Mouse (Mus musculus) hindbrain, embryonic 12.5 days (tissue): ENCODE results near the gene Hpdl. TPM values are rescaled to one million over a fixed set of nuclear protein-coding genes. Genes with fewer than 3 reads are reported as not detected.

Experiments
- ATAC-seq: fragments of 200-750 bp; cut with Nextera tagmentation; 2 replicates; pipeline ENCODE4 v1.8.0; 2017; ENCODE audit warnings: moderate TSS enrichment; ENCODE audit not compliant: low FRiP score
- H3K27ac ChIP-seq: fragments of 300-500 bp; sonication (generic); 2 replicates; pipeline ENCODE4 v1.5.1; 2016; ENCODE audit warnings: mild to moderate bottlenecking
- H3K27me3 ChIP-seq: fragments of 300-500 bp; sonication (generic); 2 replicates; pipeline ENCODE4 v1.6.1; 2016; ENCODE audit warnings: mild to moderate bottlenecking
- H3K36me3 ChIP-seq: fragments of 300-500 bp; sonication (generic); 2 replicates; pipeline ENCODE4 v1.6.1; 2016; ENCODE audit warnings: mild to moderate bottlenecking
- H3K4me1 ChIP-seq: fragments of 300-500 bp; sonication (generic); 2 replicates; pipeline ENCODE4 v1.6.1; 2016
- H3K4me2 ChIP-seq: fragments of 300-500 bp; sonication (generic); replicated peaks from 2 replicates; pipeline ENCODE4 v1.6.1; 2016; ENCODE audit warnings: mild to moderate bottlenecking
- H3K4me3 ChIP-seq: fragments of 300-500 bp; sonication (generic); 2 replicates; pipeline ENCODE4 v1.5.1; 2016; ENCODE audit warnings: mild to moderate bottlenecking
- H3K9ac ChIP-seq: fragments of 300-500 bp; sonication (generic); 2 replicates; pipeline ENCODE4 v1.6.1; 2016; ENCODE audit warnings: mild to moderate bottlenecking, moderate library complexity
- H3K9me3 ChIP-seq: fragments of 300-500 bp; sonication (generic); replicated peaks from 2 replicates; pipeline ENCODE4 v1.6.1; 2016; ENCODE audit warnings: mild to moderate bottlenecking
- WGBS: fragments of 180-500 bp; shearing (Covaris S2); methylation state at CpG from one replicate; pipeline ENCODE4 v1.1.7; 2016; 5-methylcytosine and 5-hydroxymethylcytosine counted together
- polyA plus RNA-seq: library from polyadenylated mRNA; unstranded; fragments of >200 nt; fragmentation: Nextera tagmentation; extraction: Ambion mirVana; gene quantifications from 2 replicates; pipeline ENCODE4 v1.2.1, GENCODE M21; 2016

The Hpdl gene
- polyA plus RNA-seq, 1 experiment from 2014 or later, result 1.7 TPM

DNA sequence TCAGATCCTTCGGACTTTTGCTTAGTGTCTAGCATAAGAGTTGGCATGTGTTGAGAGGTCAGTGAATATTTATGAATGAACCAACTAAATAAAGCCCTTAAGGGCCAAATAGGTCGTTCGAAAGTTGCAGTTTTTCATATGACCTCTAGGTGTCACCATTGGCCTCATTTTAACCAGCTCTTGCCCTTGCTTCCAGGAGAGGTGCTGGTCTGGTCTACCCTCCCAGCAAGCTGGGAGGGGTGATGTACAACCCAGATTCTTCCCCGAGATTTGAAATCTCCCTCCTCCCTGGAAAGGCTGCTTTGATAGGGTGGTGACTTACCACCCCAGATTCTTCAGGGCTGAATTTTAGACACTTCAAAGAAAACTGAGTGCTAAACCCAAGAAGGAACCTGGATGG is 6.3 kb upstream of the Hpdl start:
- H3K9me3 ChIP-seq, result no peaks in the 10 kb centered on the region
- H3K36me3 ChIP-seq, result no peaks in the 10 kb centered on the region
- H3K4me2 ChIP-seq, result no peak overlapping the region
- H3K4me3 ChIP-seq, result no peak overlapping the region
- 3% methylated on average over 4 of the region's 4 CpGs for WGBS
- no peak overlapping the region for H3K9ac ChIP-seq
- ATAC-seq, result peak; percentile 11; the same call in 1 of the 2 replicates
- H3K27me3 ChIP-seq, result peaks cover 2% of the 10 kb centered on the region; the same call in 1 of the 2 replicates
- H3K4me1 ChIP-seq, result peaks cover 19% of the 10 kb centered on the region
- no peak overlapping the region for H3K27ac ChIP-seq

GRCm38 (mm10) chr4:116824541-116825004 is 3.1 kb upstream of the Hpdl start:
- peaks cover 23% of the 10 kb centered on the region for H3K27me3 ChIP-seq
- H3K4me2 ChIP-seq, result peak overlapping the region; percentile 74
- H3K36me3 ChIP-seq, result no peaks in the 10 kb centered on the region
- no peaks in the 10 kb centered on the region for H3K9me3 ChIP-seq
- peak overlapping the region; percentile 69 for H3K27ac ChIP-seq
- WGBS, result 1% methylated on average over 23 of the region's 29 CpGs
- peaks cover 26% of the 10 kb centered on the region for H3K4me1 ChIP-seq
- ATAC-seq, result peak; percentile 44; the same call in 1 of the 2 replicates
- peak overlapping the region; percentile 69 for H3K9ac ChIP-seq
- peak overlapping the region; percentile 52 for H3K4me3 ChIP-seq

DNA sequence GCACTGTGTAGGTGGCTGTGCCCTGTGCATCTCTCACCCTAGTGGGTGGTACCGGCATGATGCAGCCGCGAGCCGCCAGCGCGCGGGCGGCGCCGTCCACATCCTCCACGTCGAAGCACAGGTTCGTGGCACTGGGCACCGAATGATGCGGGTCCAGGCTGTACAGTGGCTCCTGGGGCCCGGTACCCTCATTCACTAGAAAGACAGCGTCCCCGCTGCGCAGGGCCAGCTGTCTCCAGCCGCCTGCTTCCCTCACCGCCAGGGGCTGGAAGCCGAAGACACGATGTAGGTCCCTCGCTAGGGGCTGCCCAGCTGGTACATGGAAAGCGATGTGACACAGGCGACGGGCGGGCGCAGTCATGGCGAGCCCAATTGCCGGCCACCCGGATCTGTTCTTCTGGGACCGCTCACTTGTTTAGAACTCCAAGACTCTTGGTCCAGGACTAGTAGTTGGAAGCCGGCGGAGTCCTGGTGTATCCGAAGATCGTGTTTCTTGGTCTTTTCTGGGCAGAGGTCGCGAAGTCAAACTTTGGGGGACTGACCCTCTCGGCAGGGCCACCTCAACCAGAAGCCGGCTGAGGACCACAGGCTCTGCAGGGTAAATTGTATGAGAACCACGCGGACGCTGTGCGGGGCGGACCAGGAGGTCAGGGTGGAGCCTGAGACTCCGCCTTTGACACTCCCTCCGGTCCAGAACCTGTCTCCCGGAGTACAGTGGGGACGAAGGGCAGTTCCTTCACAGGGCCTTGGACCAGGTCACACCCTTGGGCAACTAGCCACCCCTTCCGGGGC is 409 bp downstream of the Hpdl start:
- H3K36me3 ChIP-seq, result peaks cover 23% of the 10 kb centered on the region
- WGBS, result under 1% methylated on average over 51 of the region's 51 CpGs
- no peak overlapping the region for H3K27ac ChIP-seq

DNA sequence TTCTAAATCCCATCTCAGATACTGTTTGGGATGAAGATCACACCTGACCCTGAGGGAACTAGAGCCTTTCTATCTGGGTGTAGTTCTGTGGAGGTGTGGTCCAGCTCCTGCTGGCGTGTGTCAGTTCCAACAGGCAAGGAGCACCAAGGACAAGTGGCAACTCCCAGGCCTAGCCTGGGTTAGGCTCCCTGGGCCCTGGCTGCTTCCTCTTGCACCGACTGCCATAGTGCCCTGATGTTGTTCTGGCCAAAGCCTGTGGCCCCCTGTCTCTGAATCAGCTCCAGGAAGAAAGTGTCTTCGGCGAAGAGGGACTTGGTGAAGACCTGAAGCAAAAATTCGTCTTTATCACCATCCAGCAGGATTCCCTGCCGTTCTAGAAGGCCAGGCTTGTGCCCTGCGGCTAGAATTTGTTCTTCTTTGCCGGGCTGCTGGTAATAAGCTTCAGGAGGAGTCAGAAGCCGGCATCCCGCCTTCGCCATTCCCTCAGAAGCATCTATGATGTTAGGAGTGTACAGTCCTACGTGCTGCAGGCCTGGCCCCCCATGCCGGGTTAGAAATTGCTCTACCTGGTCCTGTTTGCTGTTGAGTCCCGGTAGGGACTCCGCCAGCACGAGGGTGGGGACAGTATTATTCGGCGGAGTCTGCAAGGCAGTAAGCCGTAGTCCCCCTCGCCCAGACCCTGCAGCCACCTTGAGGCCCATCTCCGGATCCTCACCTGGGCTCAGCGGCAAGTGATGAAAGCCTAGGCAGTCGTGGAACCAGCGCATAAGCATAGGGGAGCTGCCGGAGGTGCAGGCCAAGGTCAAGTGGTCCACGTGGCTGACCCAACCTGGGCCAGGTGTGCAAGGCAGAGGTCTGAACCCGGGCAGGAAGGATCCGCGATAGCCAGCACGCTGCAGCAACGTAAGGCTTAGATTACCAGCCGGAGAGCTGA is 1.3 kb downstream of the Hpdl start:
- 25% methylated on average over 32 of the region's 32 CpGs for WGBS
- H3K4me1 ChIP-seq, result peaks cover 21% of the 10 kb centered on the region
- H3K9ac ChIP-seq, result peak overlapping the region; percentile 53
- H3K27ac ChIP-seq, result no peak overlapping the region
- H3K4me2 ChIP-seq, result peak overlapping the region; percentile 92
- H3K4me3 ChIP-seq, result peak overlapping the region; percentile 40
- peaks cover 28% of the 10 kb centered on the region for H3K36me3 ChIP-seq
- no peaks in the 10 kb centered on the region for H3K9me3 ChIP-seq
- peaks cover 24% of the 10 kb centered on the region for H3K27me3 ChIP-seq
- peak; percentile 12 for ATAC-seq

More for the DNA sequence above, 409 bp downstream of the Hpdl start:
- Histone ChIP-seq H3K4me2 (peak overlapping the region; percentile 92), H3K9ac (peak overlapping the region; percentile 53), H3K27me3 (peaks cover 24% of the 10 kb centered on the region), H3K4me1 (peaks cover 24% of the 10 kb centered on the region), H3K4me3 (peak overlapping the region; percentile 40), H3K9me3 (no peaks in the 10 kb centered on the region)
- ATAC-seq, result peak; percentile 74

DNA sequence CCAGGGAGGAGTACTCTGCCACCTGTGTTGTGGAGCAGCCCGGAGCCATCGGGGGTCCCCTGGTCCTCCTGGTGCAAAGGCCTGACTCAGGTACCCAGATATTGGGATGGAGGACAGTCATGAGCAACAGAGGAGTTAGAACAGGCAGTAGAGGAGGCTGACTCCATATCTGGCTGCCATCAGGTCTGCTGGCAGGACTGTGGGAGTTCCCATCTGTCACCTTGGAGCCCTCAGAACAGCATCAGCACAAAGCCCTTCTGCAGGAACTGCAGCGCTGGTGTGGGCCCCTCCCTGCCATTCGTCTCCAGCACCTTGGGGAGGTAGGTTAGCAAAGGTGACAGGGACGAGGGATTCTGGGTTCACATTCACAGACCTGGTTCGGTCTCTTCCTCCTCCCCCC is 4.0 kb downstream of the Hpdl start:
- peaks cover 24% of the 10 kb centered on the region for H3K27me3 ChIP-seq
- no peaks in the 10 kb centered on the region for H3K9me3 ChIP-seq
- H3K4me2 ChIP-seq, result no peak overlapping the region
- no peak overlapping the region for H3K9ac ChIP-seq
- H3K4me1 ChIP-seq, result peaks cover 14% of the 10 kb centered on the region
- WGBS, result 89% methylated on average over 6 of the region's 6 CpGs
- H3K36me3 ChIP-seq, result peaks cover 32% of the 10 kb centered on the region
- no peak overlapping the region for H3K27ac ChIP-seq
- H3K4me3 ChIP-seq, result no peak overlapping the region
- ATAC-seq, result no peak

GRCm38 (mm10) chr4:116815276-116815675 is 6.2 kb downstream of the Hpdl start:
- H3K9ac ChIP-seq, result no peak overlapping the region
- 90% methylated on average over 5 of the region's 5 CpGs for WGBS
- peaks cover 10% of the 10 kb centered on the region for H3K27me3 ChIP-seq
- H3K36me3 ChIP-seq, result peaks cover 32% of the 10 kb centered on the region
- no peak for ATAC-seq
- no peaks in the 10 kb centered on the region for H3K9me3 ChIP-seq
- no peak overlapping the region for H3K4me2 ChIP-seq
- H3K4me3 ChIP-seq, result no peak overlapping the region
- no peak overlapping the region for H3K27ac ChIP-seq
- peaks cover 3% of the 10 kb centered on the region; the same call in 1 of the 2 replicates for H3K4me1 ChIP-seq

DNA sequence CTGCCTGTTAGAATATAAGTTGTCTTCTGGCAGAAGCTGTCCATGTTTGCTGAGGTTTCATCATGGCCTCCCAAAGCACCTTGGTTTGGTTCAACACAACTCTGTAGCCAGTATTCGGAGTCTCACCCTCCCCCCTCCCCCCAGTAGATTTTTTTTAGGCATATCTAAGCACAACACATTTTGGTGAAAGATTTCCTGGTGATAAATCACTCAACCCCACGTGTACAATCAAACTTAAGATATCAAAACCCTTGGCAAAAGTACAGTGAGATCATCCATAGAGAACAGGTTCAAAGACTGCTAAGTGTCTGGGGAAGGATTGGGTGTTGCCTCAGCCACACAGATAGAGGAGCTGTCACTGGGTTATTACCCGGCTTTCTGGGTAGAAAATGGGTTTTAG is 10.5 kb downstream of the Hpdl start:
- peaks cover 9% of the 10 kb centered on the region for H3K4me1 ChIP-seq
- no peaks in the 10 kb centered on the region for H3K27me3 ChIP-seq
- no peak overlapping the region for H3K4me2 ChIP-seq
- WGBS, result 90% methylated on average over 3 of the region's 3 CpGs
- H3K9ac ChIP-seq, result no peak overlapping the region
- no peaks in the 10 kb centered on the region for H3K9me3 ChIP-seq
- peaks cover 9% of the 10 kb centered on the region; the same call in 1 of the 2 replicates for H3K36me3 ChIP-seq
- no peak overlapping the region for H3K27ac ChIP-seq
- no peak overlapping the region for H3K4me3 ChIP-seq
- no peak for ATAC-seq

GRCm38 (mm10) chr4:116807197-116808129 is 14.0 kb downstream of the Hpdl start, which contains the start of the genes Toe1 and Mutyh:
Toe1 (minus strand) TSS chr4:116807640.
Mutyh (plus strand) TSS chr4:116807723.
- WGBS, result under 1% methylated on average over 58 of the region's 58 CpGs
- Histone ChIP-seq H3K4me1 (peaks cover 9% of the 10 kb centered on the region), H3K4me3 (peak within 1 kb of the TSS; percentile 69), H3K9me3 (no peaks in the 10 kb centered on the region), H3K4me2 (peak within 1 kb of the TSS; percentile 57), H3K9ac (peak within 1 kb of the TSS; percentile 77), H3K27me3 (no peaks in the 10 kb centered on the region), H3K36me3 (peaks cover 32% of the 10 kb centered on the region), H3K27ac (peak within 1 kb of the TSS; percentile 90)
- peak; percentile 99 for ATAC-seq

- no peak overlapping the region for H3K4me2 ChIP-seq
- H3K9ac ChIP-seq, result no peak overlapping the region
- no peaks in the 10 kb centered on the region for H3K27me3 ChIP-seq
- ATAC-seq, result no peak
- 35% methylated on average over 5 of the region's 5 CpGs for WGBS
- H3K36me3 ChIP-seq, result peaks cover 35% of the 10 kb centered on the region
- H3K9me3 ChIP-seq, result no peaks in the 10 kb centered on the region
- no peak overlapping the region for H3K4me3 ChIP-seq
- H3K4me1 ChIP-seq, result no peaks in the 10 kb centered on the region
- no peak overlapping the region for H3K27ac ChIP-seq
Measured at GRCm38 (mm10) chr4:116799901-116800300, 21.6 kb downstream of the Hpdl start.

- Histone ChIP-seq H3K9me3 (no peaks in the 10 kb centered on the region), H3K36me3 (peaks cover 4% of the 10 kb centered on the region), H3K4me1 (no peaks in the 10 kb centered on the region), H3K4me3 (no peak overlapping the region), H3K9ac (no peak overlapping the region), H3K27me3 (no peaks in the 10 kb centered on the region), H3K4me2 (no peak overlapping the region), H3K27ac (no peak overlapping the region)
- no peak for ATAC-seq
- WGBS, result 77% methylated on average over 1 of the region's 1 CpGs
Measured at GRCm38 (mm10) chr4:116796442-116797110, 24.9 kb downstream of the Hpdl start.

DNA sequence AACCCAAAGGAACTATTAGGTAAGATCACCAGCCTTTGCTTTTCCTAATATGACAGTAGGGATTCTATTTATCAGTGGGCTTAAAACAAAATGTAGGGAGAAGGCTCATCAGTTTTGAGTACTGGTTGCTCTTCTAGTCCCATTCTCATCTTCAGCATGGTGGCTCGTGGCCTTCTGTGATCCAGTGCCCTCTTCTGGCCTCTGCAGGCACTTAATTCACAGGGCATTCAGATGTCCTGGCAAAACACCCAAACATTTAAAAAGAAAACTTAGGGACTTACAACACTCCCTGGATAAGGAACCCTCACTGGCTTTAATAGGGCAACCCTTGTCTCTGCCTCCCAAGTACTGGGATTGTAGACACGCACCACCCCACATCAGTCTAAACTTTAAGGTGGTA is 27.2 kb downstream of the Hpdl start:
- Histone ChIP-seq H3K4me1 (no peaks in the 10 kb centered on the region), H3K9me3 (no peaks in the 10 kb centered on the region), H3K4me3 (no peak overlapping the region), H3K4me2 (no peak overlapping the region), H3K27ac (no peak overlapping the region), H3K36me3 (no peaks in the 10 kb centered on the region), H3K9ac (no peak overlapping the region), H3K27me3 (no peaks in the 10 kb centered on the region)
- ATAC-seq, result no peak
- WGBS, result 78% methylated on average over 2 of the region's 2 CpGs
